22 mouse cellular contexts compared by ENCODE assay signal in the genomic region with DNA sequence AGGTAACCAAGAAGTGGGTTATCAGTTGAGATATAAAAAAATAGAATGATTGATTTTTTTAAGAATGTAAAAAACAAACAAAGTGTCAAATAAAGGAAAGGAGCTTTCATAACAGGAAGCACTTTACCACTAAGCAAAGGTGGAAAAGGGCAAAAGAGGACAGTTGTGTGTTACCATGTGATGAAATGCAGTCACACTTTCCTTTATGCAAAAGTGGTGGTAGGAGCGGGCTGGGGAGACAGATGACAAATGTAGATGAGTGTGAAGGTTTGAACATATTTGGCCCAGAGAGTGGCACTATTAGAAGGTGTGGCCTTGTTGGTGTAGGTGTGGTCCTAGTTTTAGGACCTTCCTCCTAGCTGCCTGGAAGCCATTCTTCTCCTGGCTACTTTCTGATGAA.
"Had no signal": no experiment of that assay in that cellular context is flagged by ENCODE, and none has a peak within 500 bp of the region (broad histone marks: within the 10 kb centered on the region; RNA-seq: fewer than 3 reads in every experiment).

No protein-coding gene starts in this region.

- H3K4me3 ChIP-seq: lung, embryonic 15.5 days; midbrain, embryonic 10.5 days; midbrain, embryonic 12.5 days; myocyte; neural tube, embryonic 13.5 days; neural tube, embryonic 15.5 days had no signal

- H3K9ac ChIP-seq: liver, postnatal 0 days; lung, embryonic 15.5 days; midbrain, embryonic 12.5 days; neural tube, embryonic 13.5 days; neural tube, embryonic 15.5 days had no signal

- H3K27me3 ChIP-seq: lung, embryonic 15.5 days; midbrain, embryonic 12.5 days; neural tube, embryonic 13.5 days; neural tube, embryonic 15.5 days had no signal

- ATAC-seq: liver, postnatal 0 days; lung, postnatal 0 days; midbrain, embryonic 16.5 days had no signal

- H3K36me3 ChIP-seq: lung, embryonic 15.5 days; midbrain, embryonic 10.5 days; midbrain, embryonic 12.5 days; neural tube, embryonic 13.5 days; neural tube, embryonic 15.5 days had no signal

- H3K9me3 ChIP-seq: lung, embryonic 15.5 days; midbrain, embryonic 10.5 days; midbrain, embryonic 12.5 days; neural tube, embryonic 13.5 days; neural tube, embryonic 15.5 days had no signal

- H3K4me1 ChIP-seq: lung, embryonic 15.5 days; midbrain, embryonic 10.5 days; midbrain, embryonic 12.5 days; neural tube, embryonic 13.5 days; neural tube, embryonic 15.5 days had no signal

- H3K4me2 ChIP-seq: lung, embryonic 15.5 days; midbrain, embryonic 12.5 days; neural tube, embryonic 13.5 days; neural tube, embryonic 15.5 days had no signal

- DNase-seq: liver, postnatal 0 days; lung, adult 2 months; lung, postnatal 14 days; lung, postnatal 36 days; midbrain, embryonic 14.5 days; retina, postnatal 1 day; right cerebral cortex, adult 18-20 months; right cerebral cortex, postnatal 25 days; right cerebral cortex, postnatal 4 days; spleen, adult 18-20 months; thymus, adult 18-20 months; thymus, postnatal 14 days; thymus, postnatal 36 days had no signal

- H3K27ac ChIP-seq: lung, embryonic 15.5 days; macrophage; midbrain, embryonic 10.5 days; midbrain, embryonic 12.5 days; neural tube, embryonic 13.5 days; neural tube, embryonic 15.5 days had no signal
